Mouse (Mus musculus) cerebellum, adult 2 months (tissue): Measurements from ENCODE around the gene Rhd.

Source experiments
- CTCF ChIP-seq: fragments of 200-500 bp; IDR thresholded peaks from 2 replicates; pipeline ENCODE4 v1.5.1; 2011; ENCODE audit warnings: low read depth, mild to moderate bottlenecking, control low read depth, low read length, moderate library complexity, borderline replicate concordance; ENCODE audit not compliant: insufficient read depth
- POLR2A ChIP-seq: fragments of 200-500 bp; IDR thresholded peaks from 2 replicates; pipeline ENCODE4 v1.6.1; 2011; ENCODE audit warnings: low read length, control low read depth, borderline replicate concordance; ENCODE audit not compliant: insufficient read depth

GRCm38 (mm10) chr4:134930684-134931481, 66.5 kb downstream of the Rhd start, which contains the start of gene Syf2:
- TF ChIP-seq POLR2A (peak; percentile 73; the same call in 1 of the 2 replicates), CTCF (no peak)
